Mouse (Mus musculus) cerebellum, adult 11-12 months (tissue): Measurements from ENCODE around the gene Pdpk1.

Experiments
- DNase-seq: peaks from one replicate; pipeline ENCODE4 v3.0.0; 2022

Gene Pdpk1

DNA sequence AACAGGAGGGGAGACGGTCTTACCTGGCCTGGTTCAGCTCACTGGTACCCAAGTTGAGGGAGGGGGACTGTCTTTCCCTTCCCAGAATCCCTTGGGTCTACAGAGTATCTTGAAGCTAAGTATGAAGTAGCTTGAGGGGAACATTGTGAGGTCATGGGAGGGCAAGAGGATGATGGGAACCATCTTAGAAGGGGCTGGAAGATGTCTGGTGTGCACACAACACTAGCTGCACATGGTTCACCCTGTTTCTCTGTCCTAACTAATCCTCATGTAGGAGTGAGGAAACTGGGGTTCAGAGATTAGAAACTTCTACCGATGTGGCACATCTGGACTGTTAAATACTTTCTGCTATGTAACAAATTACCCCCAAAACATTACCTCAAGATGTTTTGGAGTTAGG, at the start of gene Pdpk1:
Pdpk1 (minus strand) TSS at position 101 of the 400 bp plus-strand sequence.
- DNase-seq: no peak

- no peak for DNase-seq
Observed at GRCm38 (mm10) chr17:24199741-24200140, 49.0 kb upstream of the Pdpk1 start.

- DNase-seq: peak; percentile 76
Observed at GRCm38 (mm10) chr17:24199252-24199651, 48.5 kb upstream of the Pdpk1 start.

DNA sequence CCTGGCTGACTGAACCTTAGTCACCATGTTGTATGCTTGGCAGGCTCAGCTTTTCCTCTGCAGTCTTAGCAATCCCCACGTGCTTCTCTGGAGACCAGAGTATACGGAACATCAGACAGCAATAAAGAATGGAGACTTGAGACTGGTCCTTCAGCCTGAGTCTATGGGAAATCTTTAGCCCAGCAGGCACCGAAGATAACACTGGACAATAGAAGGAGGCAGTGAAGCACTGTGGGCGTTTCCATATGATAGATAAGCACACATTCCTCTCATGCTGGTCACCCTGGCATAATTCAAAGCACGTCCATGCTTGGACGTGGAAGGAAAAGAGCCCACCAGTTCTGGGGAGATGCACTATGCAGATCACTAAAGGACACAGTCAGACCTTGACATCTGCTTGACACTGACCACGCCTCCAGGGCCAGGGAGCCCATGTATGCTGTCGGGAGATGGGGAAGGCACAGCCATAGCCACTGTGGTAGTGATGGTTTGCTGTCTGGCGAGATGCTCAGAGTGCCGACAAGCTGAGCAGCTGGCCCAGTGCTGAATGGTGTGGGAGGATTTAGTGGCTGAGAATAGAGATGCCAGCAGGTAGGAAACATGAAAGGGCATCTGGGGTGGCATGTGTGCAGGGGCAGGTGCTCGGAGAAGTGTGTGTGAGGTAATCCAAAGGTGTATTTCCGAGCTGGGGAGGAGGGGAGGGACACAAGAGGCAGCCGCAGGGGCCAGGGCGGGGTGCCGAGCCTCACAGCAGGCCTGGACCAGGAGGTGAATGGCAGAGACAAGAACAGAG, 46.5 kb upstream of the Pdpk1 start:
- DNase-seq: no peak

DNA sequence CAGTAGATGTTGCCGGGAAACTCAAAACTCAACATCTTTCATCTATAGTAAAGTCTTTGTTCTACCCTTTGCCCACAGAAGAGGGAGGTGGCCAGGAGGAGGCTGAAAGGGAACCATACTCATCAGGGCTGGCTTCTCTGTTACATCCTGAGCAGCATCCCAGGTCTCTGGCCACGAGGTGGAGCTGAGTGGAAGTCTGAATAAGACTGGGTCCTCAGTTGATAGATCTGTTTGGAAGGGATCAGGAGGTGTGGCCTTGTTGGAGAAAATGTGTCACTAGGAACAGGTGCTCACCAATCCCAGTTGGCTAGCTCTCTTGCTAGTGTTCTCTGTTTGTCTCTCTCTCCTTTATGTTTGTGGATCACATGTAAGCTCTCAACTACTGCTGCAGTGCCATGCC, 44.6 kb upstream of the Pdpk1 start:
- DNase-seq: no peak

DNA sequence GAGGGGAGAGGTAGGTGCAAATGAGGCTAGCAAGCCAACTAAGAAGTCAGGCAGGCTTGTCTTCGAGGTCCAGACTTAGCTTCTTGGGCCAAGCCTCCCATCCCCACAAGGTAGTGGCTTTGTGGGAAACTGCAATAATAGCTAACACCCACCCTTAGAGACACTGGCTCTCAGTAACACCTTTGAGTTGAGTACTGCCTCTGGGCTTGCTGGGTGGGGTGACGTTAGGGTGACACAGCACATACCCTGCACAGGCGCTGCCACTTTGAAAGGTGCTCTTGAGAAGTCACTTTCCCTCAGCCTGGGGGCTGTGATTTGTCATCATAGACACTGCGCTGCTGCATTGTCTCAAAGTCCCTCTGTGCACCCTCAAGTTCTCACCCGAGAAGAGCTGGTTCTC, 43.0 kb upstream of the Pdpk1 start:
- no peak for DNase-seq

DNA sequence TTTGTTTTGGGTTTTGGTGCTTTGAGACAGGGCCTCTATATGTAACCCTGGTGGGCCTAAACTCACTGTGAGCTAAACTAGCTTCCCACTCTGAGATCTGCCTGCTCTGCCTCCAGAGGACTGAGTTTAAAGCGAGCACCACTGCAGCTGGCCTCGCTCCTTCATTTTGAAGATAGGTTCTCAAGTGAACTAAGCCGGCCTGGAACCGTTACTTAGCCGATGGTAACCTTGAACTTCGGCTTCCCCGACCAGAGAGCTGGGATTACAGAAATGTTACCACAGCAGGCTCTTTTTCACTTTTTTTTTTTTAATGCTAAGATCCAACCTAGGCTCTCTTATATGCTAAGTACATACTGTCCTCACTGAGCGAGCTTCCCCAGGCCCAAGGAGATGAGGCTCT, 42.5 kb upstream of the Pdpk1 start:
- DNase-seq: no peak

- DNase-seq: no peak
Observed at GRCm38 (mm10) chr17:24192848-24193247, 42.1 kb upstream of the Pdpk1 start.

GRCm38 (mm10) chr17:24191481-24191880, 40.8 kb upstream of the Pdpk1 start:
- no peak for DNase-seq

- no peak for DNase-seq
Observed at GRCm38 (mm10) chr17:24190934-24191333, 40.2 kb upstream of the Pdpk1 start.

DNA sequence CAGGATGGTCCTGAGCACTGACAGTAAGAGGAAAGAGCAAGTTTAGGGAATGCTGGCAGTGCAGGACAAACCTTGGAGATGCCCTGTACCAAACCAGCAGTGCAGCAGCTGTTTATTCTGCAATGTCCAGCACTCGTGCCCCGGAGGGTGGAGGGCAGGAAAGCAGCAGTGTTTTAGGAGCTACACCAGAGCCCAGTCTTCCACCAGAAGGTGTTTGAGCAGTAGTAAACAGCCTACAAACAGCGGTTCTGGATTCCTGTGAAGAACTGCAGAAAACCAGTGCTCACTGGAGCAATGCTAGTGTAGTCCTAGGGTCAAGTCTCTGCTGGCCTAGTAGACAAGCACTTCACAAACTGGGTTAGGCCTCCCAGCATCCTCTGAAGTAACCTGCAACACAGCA, 23.5 kb upstream of the Pdpk1 start:
- no peak for DNase-seq

- DNase-seq: peak; percentile 65
Observed at GRCm38 (mm10) chr17:24173423-24173822, 22.7 kb upstream of the Pdpk1 start.

GRCm38 (mm10) chr17:24171738-24172137, 21.0 kb upstream of the Pdpk1 start:
- DNase-seq: no peak

DNA sequence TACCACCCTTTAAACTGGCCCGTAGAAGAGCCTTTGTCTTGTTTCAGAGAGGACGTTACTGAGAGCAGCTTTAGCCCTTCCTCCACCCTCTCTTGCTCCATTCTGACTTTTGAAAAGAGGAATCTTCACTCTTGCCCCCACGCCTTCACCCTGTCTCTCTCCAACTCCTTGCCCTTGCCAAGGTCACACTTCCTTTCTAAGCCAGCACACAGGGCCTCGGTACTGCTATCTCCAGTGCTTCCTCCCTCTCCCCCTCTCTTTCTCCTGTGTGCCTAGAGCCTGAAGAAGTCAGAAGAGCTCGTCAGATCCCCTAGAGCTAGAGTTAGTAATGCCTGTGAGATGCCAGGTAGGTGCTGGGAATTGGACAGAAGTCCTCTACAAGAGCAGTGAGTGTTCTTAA, 20.0 kb upstream of the Pdpk1 start:
- DNase-seq: no peak

DNA sequence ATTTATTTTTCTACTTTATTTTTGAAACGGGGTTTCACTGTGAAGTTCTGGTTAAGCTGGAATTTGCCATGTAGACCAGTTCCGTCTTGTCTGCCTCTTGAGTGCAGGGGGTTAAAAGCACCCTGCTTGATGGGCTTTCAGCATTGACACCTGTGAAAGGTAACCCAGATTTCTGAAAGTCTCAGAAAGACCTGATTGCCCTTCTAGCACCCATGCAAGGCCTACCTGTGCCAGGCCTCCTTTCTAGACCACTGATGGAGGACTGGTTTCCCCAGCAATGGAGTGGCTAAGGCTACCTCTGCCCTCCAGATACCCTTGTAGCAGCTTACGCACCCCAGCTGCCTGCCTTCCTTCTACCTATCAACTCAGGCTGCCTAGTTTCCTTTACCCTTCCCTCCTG, 19.4 kb upstream of the Pdpk1 start:
- DNase-seq: no peak

GRCm38 (mm10) chr17:24169317-24170065, 18.8 kb upstream of the Pdpk1 start, which contains the start of gene Atp6v0c:
Gene Atp6v0c, minus strand, starts transcription at chr17:24169702.
- peak; percentile 96 for DNase-seq

- DNase-seq: peak; percentile 84
Observed at GRCm38 (mm10) chr17:24168590-24169277, 18.0 kb upstream of the Pdpk1 start.

- DNase-seq: peak; percentile 50
Observed at GRCm38 (mm10) chr17:24167891-24168505, 17.3 kb upstream of the Pdpk1 start.

GRCm38 (mm10) chr17:24167120-24167519, 16.4 kb upstream of the Pdpk1 start:
- DNase-seq: no peak

GRCm38 (mm10) chr17:24164566-24165259, 14.0 kb upstream of the Pdpk1 start:
- no peak for DNase-seq

GRCm38 (mm10) chr17:24163176-24163962, 12.6 kb upstream of the Pdpk1 start, which contains the start of gene Amdhd2:
Gene Amdhd2, minus strand, starts transcription at chr17:24163766.
- DNase-seq: peak; percentile 94
